Comparison of ENCODE assay signal across 8 mouse cellular contexts in genomic region chr1:36255871-36256640, GRCm38 (mm10). TPM values are rescaled to one million over a fixed set of nuclear protein-coding genes. Genes with fewer than 3 reads are reported as not detected.
DNase-seq lines count a peak whose midpoint lies in the region; ATAC-seq and TF ChIP-seq lines count a peak whose summit lies in the region.

No protein-coding gene starts in this region.

- no peak overlapping the region for H3K4me3 ChIP-seq in intestine, embryonic 15.5 days (replicated peaks)
- H3K4me3 ChIP-seq in intestine, embryonic 16.5 days (ENCODE audit: low read length) = no peak overlapping the region
- no peak overlapping the region for H3K4me3 ChIP-seq in MEL (ENCODE audit: control insufficient read depth in 1 of 2, insufficient read depth in 1 of 2, low read depth in 2 of 2, low read length in 2 of 2)
- H3K4me3 ChIP-seq in forebrain, embryonic 15.5 days = no peak overlapping the region
- peak overlapping the region; percentile 23; the same call in 1 of the 2 replicates for H3K4me3 ChIP-seq in midbrain, embryonic 10.5 days

- no peaks in the 10 kb centered on the region for H3K9me3 ChIP-seq in intestine, embryonic 15.5 days
- peaks cover 10% of the 10 kb centered on the region for H3K9me3 ChIP-seq in intestine, embryonic 16.5 days (ENCODE audit: control insufficient read depth, low read length)
- no peaks in the 10 kb centered on the region for H3K9me3 ChIP-seq in MEL (replicated peaks; ENCODE audit: insufficient read depth, low read length)
- no peaks in the 10 kb centered on the region for H3K9me3 ChIP-seq in forebrain, embryonic 15.5 days
- peaks cover 7% of the 10 kb centered on the region; the same call in 1 of the 2 replicates for H3K9me3 ChIP-seq in midbrain, embryonic 10.5 days (replicated peaks)

- no peaks in the 10 kb centered on the region for H3K79me2 ChIP-seq in MEL (ENCODE audit: control insufficient read depth, insufficient read depth, low read length, poor library complexity)

- TF ChIP-seq EP300 in MEL (IDR thresholded peaks at IDR 0.05; ENCODE audit: low read depth in 1 of 2, low read length in 2 of 2) = no peak

- peak; percentile 16 to 54 (median 38); a peak in 2 of 6 replicates for TF ChIP-seq CTCF in MEL (IDR thresholded peaks at IDR 0.05 in 2 of 3, conservative IDR thresholded peaks at IDR 0.05 in 1 of 3; ENCODE audit: control insufficient read depth in 1 of 3, insufficient read depth in 1 of 3, low read depth in 2 of 3, low read length in 3 of 3, poor library complexity in 1 of 3, severe bottlenecking in 1 of 3)

- no peak for DNase-seq in MEL (ENCODE audit: low read depth, low spot score)
- no peak for DNase-seq in midbrain, embryonic 10.5 days (ENCODE audit: low spot score)
- DNase-seq in gastrocnemius, adult 8-10 months (ENCODE audit: low spot score in 2 of 2) = no peak
- DNase-seq in urinary bladder, adult 18-20 months (ENCODE audit: low spot score in 2 of 2) = no peak
- no peak for DNase-seq in right cerebral cortex, postnatal 14 days

- no peak overlapping the region for H3K9ac ChIP-seq in intestine, embryonic 15.5 days
- no peak overlapping the region for H3K9ac ChIP-seq in intestine, embryonic 16.5 days (ENCODE audit: low read depth, low read length)
- no peak overlapping the region for H3K9ac ChIP-seq in MEL (ENCODE audit: control insufficient read depth, low read depth, low read length, poor library complexity, severe bottlenecking)
- H3K9ac ChIP-seq in forebrain, embryonic 15.5 days (replicated peaks) = no peak overlapping the region; the same call in 1 of the 2 replicates

- peaks cover 7% of the 10 kb centered on the region; the same call in 1 of the 2 replicates for H3K4me1 ChIP-seq in intestine, embryonic 15.5 days (replicated peaks)
- H3K4me1 ChIP-seq in intestine, embryonic 16.5 days (ENCODE audit: control insufficient read depth, insufficient read depth, low read length) = peaks cover 5% of the 10 kb centered on the region; the same call in 1 of the 2 replicates
- H3K4me1 ChIP-seq in MEL (ENCODE audit: control insufficient read depth in 1 of 2, insufficient read depth in 2 of 2, low read length in 2 of 2) = no peaks in the 10 kb centered on the region
- peaks cover 14% of the 10 kb centered on the region for H3K4me1 ChIP-seq in forebrain, embryonic 15.5 days
- peaks cover 27% of the 10 kb centered on the region for H3K4me1 ChIP-seq in midbrain, embryonic 10.5 days

- WGBS in intestine, embryonic 15.5 days = 39% methylated on average over 20 of the region's 20 CpGs
- 30% methylated on average over 20 of the region's 20 CpGs for WGBS in intestine, embryonic 16.5 days
- 28% methylated on average over 20 of the region's 20 CpGs for WGBS in forebrain, embryonic 15.5 days
- WGBS in midbrain, embryonic 10.5 days = 24% methylated on average over 20 of the region's 20 CpGs

- TF ChIP-seq RAD21 in MEL (IDR thresholded peaks at IDR 0.05; ENCODE audit: low read depth, low read length) = peak; percentile 61

- H3K27ac ChIP-seq in intestine, embryonic 15.5 days = no peak overlapping the region
- H3K27ac ChIP-seq in intestine, embryonic 16.5 days (ENCODE audit: low read length) = no peak overlapping the region
- H3K27ac ChIP-seq in MEL (ENCODE audit: control insufficient read depth, low read depth, low read length) = no peak overlapping the region
- no peak overlapping the region for H3K27ac ChIP-seq in forebrain, embryonic 15.5 days (replicated peaks)
- H3K27ac ChIP-seq in midbrain, embryonic 10.5 days (replicated peaks) = peak overlapping the region; percentile 33; the same call in 1 of the 2 replicates

- H3K36me3 ChIP-seq in intestine, embryonic 15.5 days = no peaks in the 10 kb centered on the region
- H3K36me3 ChIP-seq in intestine, embryonic 16.5 days (ENCODE audit: control insufficient read depth, insufficient read depth, low read length) = no peaks in the 10 kb centered on the region
- no peaks in the 10 kb centered on the region for H3K36me3 ChIP-seq in MEL (ENCODE audit: control insufficient read depth in 1 of 2, insufficient read depth in 2 of 2, low read length in 2 of 2)
- no peaks in the 10 kb centered on the region for H3K36me3 ChIP-seq in forebrain, embryonic 15.5 days
- H3K36me3 ChIP-seq in midbrain, embryonic 10.5 days = no peaks in the 10 kb centered on the region

- ATAC-seq in intestine, embryonic 15.5 days = no peak
- no peak for ATAC-seq in intestine, embryonic 16.5 days
- no peak for ATAC-seq in forebrain, embryonic 15.5 days (replicated peaks)

- H3K4me2 ChIP-seq in intestine, embryonic 15.5 days (replicated peaks) = 0 out of 2 replicates have a peak overlapping the region, but pooled peaks have one; percentile 7
- no peak overlapping the region for H3K4me2 ChIP-seq in intestine, embryonic 16.5 days (ENCODE audit: low read depth, low read length)
- H3K4me2 ChIP-seq in forebrain, embryonic 15.5 days (replicated peaks) = peak overlapping the region; percentile 19

- no peak for TF ChIP-seq POLR2A in MEL (IDR thresholded peaks at IDR 0.05; ENCODE audit: control insufficient read depth in 1 of 2, insufficient read depth in 1 of 2, low read depth in 1 of 2, low read length in 2 of 2, poor library complexity in 1 of 2)

- no peaks in the 10 kb centered on the region for H3K27me3 ChIP-seq in intestine, embryonic 15.5 days (replicated peaks)
- H3K27me3 ChIP-seq in intestine, embryonic 16.5 days (replicated peaks; ENCODE audit: control insufficient read depth, insufficient read depth, low read length) = no peaks in the 10 kb centered on the region
- no peaks in the 10 kb centered on the region for H3K27me3 ChIP-seq in MEL (ENCODE audit: control insufficient read depth in 1 of 2, insufficient read depth in 2 of 2, low read length in 2 of 2)
- 0 out of 2 replicates have a peak, but pooled peaks cover 8% of the 10 kb centered on the region for H3K27me3 ChIP-seq in forebrain, embryonic 15.5 days
- peaks cover 32% of the 10 kb centered on the region for H3K27me3 ChIP-seq in midbrain, embryonic 10.5 days (ENCODE audit: low read depth, poor library complexity, severe bottlenecking)

TF ChIP-seq in MEL, 35 proteins besides CTCF, POLR2A, EP300 and RAD21:
- no peak for TF ChIP-seq NRF1 (IDR thresholded peaks at IDR 0.05; ENCODE audit: insufficient read depth, low read depth, low read length, poor library complexity, severe bottlenecking)
- TF ChIP-seq TBP (IDR thresholded peaks at IDR 0.05; ENCODE audit: low read depth, low read length) = no peak
- peak; percentile 52 for TF ChIP-seq ZC3H11A (IDR thresholded peaks at IDR 0.05; ENCODE audit: low read depth, low read length)
- TF ChIP-seq SMC3 (IDR thresholded peaks at IDR 0.05; ENCODE audit: low read depth, low read length) = peak; percentile 66
- TF ChIP-seq GABPA (IDR thresholded peaks at IDR 0.05; ENCODE audit: low read depth, low read length) = no peak
- no peak for TF ChIP-seq KAT2A (conservative IDR thresholded peaks at IDR 0.05; ENCODE audit: low read depth, low read length)

RNA-seq across cellular contexts. Expression of gene Uggt1, which starts 11.5 kb away (rescaled TPM):
- polyA plus RNA-seq in intestine, embryonic 15.5 days (2015; fragmentation: Nextera tagmentation; extraction: Ambion mirVana) = 50.3 and 57.5 TPM in 2 replicates
- polyA plus RNA-seq in intestine, embryonic 16.5 days (2015; fragmentation: Nextera tagmentation; extraction: Ambion mirVana) = 44.6 and 49.5 TPM in 2 replicates
- 40.0 and 47.9 TPM in 2 replicates for total RNA-seq in MEL (2012; rRNA removed)
- polyA plus RNA-seq in MEL (2012; ENCODE audit: insufficient read depth in 1 of 2, insufficient read length in 2 of 2, low read depth in 1 of 2, low replicate concordance in 2 of 2, missing spikeins in 1 of 2) = 10 to 100 TPM; 33.8 to 98.3 TPM
- polyA plus RNA-seq in forebrain, embryonic 15.5 days (2015; fragmentation: Nextera tagmentation; extraction: Ambion mirVana) = 54.7 and 55.4 TPM in 2 replicates
- 52.5 and 56.9 TPM in 2 replicates for polyA plus RNA-seq in midbrain, embryonic 10.5 days (2016; fragmentation: Nextera tagmentation; extraction: Ambion mirVana)
- 10 to 100 TPM; 27.1 to 32.6 (median 27.3) TPM for total RNA-seq in gastrocnemius, adult 8-10 months (2022)

RNA-seq across cellular contexts. Expression of gene Neurl3, which starts 18.4 kb away (rescaled TPM):
- polyA plus RNA-seq in intestine, embryonic 15.5 days (2015; fragmentation: Nextera tagmentation; extraction: Ambion mirVana) = 24.2 and 25.6 TPM in 2 replicates
- 29.6 and 31.0 TPM in 2 replicates for polyA plus RNA-seq in intestine, embryonic 16.5 days (2015; fragmentation: Nextera tagmentation; extraction: Ambion mirVana)
- total RNA-seq in MEL (2012; rRNA removed) = 0.92 and 1.3 TPM in 2 replicates
- polyA plus RNA-seq in MEL (2012; ENCODE audit: insufficient read depth in 1 of 2, insufficient read length in 2 of 2, low read depth in 1 of 2, low replicate concordance in 2 of 2, missing spikeins in 1 of 2) = 1 to 10 TPM in 1 of 2 experiments, not detected in 1; 3.3 TPM
- polyA plus RNA-seq in forebrain, embryonic 15.5 days (2015; fragmentation: Nextera tagmentation; extraction: Ambion mirVana) = 0.53 and 0.59 TPM in 2 replicates
- 0.27 and 0.37 TPM in 2 replicates for polyA plus RNA-seq in midbrain, embryonic 10.5 days (2016; fragmentation: Nextera tagmentation; extraction: Ambion mirVana)
- total RNA-seq in gastrocnemius, adult 8-10 months (2022) = 1 to 10 TPM in 1 of 4 experiments, under 1 TPM in 3; 0.27 to 1.1 (median 0.40) TPM

RNA-seq across cellular contexts. Expression of gene Arid5a, which starts 51.5 kb away (rescaled TPM):
- polyA plus RNA-seq in intestine, embryonic 15.5 days (2015; fragmentation: Nextera tagmentation; extraction: Ambion mirVana) = 3.2 and 5.3 TPM in 2 replicates
- 4.1 and 4.8 TPM in 2 replicates for polyA plus RNA-seq in intestine, embryonic 16.5 days (2015; fragmentation: Nextera tagmentation; extraction: Ambion mirVana)
- total RNA-seq in MEL (2012; rRNA removed) = 4.2 and 6.4 TPM in 2 replicates
- polyA plus RNA-seq in MEL (2012; ENCODE audit: insufficient read depth in 1 of 2, insufficient read length in 2 of 2, low read depth in 1 of 2, low replicate concordance in 2 of 2, missing spikeins in 1 of 2) = 1 to 10 TPM in 1 of 2 experiments, not detected in 1; 9.0 TPM
- polyA plus RNA-seq in forebrain, embryonic 15.5 days (2015; fragmentation: Nextera tagmentation; extraction: Ambion mirVana) = 3.2 and 3.6 TPM in 2 replicates
- polyA plus RNA-seq in midbrain, embryonic 10.5 days (2016; fragmentation: Nextera tagmentation; extraction: Ambion mirVana) = 3.4 and 4.0 TPM in 2 replicates
- total RNA-seq in gastrocnemius, adult 8-10 months (2022) = 1 to 10 TPM; 4.1 to 10.0 (median 7.3) TPM
